Mouse (Mus musculus) left cerebral cortex, adult 8-10 months (tissue): ENCODE data around the gene Prnd. TPM values are rescaled to one million over a fixed set of nuclear protein-coding genes. Genes with fewer than 3 reads are reported as not detected.

ENCODE experiments used
- DNase-seq, 2 experiments: peaks; one replicate each; pipeline ENCODE4 v3.0.0; 2022; ENCODE audit warnings: low spot score in 2 of 2
- total RNA-seq, 4 experiments: library from RNA; stranded (reverse); gene quantifications; 2 replicates each; pipeline ENCODE4 v1.2.4; 2022

Prnd gene
- total RNA-seq, 4 experiments from 2014 or later: 0.11 to 0.30 (median 0.21) TPM; not detected in 1

DNA sequence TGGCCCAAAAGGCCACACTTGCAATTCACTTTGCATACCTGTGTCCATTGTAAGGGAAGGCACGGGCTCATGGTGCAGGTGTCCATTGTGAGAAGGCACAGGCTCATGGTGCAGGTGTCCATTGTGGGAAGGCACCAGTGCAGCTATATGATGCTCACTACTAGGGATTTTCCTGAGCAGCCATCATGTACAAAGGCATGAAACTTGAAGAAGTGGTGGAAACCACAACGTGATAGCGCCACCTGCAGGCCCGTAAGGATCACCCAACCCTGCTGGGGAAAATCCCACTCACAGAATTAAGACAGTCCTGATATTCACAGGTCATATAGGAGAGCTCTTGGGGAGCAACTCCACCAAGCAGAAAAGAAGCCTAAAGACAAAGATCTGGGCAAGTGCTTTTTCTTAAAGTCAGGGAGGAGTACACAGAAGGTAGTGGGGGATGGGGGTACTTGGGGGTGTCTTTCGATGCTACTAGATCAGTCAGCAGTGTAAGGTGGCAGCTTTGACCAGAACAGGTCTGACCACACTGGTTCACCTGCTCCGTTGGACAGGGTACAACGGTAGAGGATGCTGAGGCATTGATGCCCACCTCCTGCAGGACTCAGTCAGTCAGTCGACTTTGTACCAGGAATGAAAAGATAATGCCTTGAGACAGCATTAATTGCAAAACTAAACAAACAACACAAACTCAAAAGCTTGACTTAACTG is 11.1 kb upstream of the Prnd start:
- DNase-seq: peak; percentile 37 to 49

DNA sequence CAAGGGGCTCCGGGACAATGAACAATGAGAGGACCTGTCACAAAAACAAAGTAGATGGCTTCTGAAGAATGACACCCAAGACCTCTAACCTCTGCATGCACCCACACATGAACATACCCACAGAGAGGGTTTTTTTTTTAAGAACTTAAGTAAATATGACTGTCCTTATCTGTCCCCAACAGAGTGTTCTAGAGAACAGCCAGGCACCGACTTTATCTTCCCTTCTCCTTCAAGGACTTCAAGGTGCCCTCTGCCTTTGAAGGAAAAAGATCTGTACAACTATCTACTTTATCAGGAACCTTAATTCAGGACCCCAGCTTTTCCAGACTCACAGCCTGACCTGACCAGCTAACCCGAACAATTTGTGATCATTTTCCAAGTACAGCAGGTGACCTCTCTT is 10.2 kb upstream of the Prnd start:
- DNase-seq: no peak

DNA sequence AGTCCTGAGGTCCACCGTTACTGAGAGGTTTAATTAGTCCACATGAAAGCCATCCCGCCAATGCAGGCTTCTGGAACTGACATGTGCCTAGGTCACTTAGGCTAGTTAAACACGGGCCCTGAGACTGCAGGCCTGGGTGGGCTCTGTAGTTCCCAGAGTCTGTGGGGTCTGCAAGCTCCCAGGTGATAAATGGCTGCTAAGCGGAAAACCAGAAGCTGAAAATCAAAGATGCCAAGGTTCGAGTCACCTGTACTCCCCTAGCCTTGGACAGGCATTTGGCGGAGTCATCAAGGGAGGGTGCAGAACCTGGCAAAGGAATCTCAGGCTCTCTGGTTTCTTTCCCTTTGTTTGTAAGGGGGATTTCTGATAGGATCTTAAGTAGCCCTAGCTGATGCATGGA is 9.2 kb upstream of the Prnd start:
- DNase-seq: no peak

DNA sequence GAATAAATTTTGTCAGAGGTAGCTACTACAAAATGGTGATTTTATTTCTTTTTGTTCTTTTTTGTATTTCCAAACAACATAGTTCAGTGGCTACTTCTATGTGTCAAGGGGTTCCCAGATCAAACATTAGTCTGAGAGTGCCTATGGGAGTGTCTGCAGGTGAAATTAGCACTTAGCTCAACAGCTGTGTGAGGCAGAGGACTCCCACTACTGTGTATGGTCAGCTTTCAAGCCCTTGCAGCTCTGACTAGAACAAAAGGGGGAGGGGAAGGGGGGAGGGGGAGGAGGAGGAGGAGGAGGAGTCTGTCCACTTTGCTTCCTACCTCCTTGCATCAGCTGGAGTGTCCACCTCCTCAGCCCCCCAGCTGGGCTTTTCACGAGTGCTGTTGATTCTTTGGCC is 6.3 kb upstream of the Prnd start:
- no peak for DNase-seq

DNA sequence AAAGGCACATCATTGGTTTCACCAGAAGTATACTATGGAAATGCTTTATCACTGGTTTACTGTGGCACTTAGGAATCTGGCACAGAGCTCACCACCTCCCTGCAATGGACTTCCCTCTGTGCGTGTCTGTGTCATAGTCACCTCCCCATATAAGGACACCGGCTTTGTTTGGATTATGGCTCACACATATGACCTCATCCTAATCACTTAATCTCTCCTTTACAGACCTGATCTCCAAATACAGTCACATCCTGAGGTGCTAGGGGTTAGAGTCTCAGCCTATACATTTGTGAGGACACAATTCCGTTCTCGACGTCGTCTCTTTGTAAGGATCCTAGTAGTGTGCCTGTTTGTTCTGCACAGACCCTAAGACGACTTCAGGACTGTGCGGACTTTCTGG is 5.4 kb upstream of the Prnd start:
- DNase-seq: no peak

DNA sequence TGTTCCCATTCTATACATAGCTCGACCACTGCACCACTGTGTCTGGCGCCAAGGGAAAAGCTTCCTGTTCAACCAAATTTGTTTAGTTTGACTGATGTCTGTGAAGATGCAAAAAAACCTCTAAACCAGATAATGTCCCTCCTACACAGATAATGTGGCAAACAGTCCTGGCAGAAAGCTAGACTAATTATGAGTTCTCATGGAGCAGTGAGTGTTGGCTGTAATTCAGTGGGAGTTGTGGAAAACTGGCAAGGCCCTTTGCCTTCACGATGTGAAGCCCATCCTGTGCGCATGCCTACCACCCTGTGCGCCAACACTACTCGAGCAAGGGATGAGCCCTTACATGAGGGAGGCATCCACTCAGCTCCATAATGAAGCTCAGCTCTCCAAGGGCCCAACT is 4.9 kb upstream of the Prnd start:
- DNase-seq: peak in 1 of 2 experiments; percentile 4

DNA sequence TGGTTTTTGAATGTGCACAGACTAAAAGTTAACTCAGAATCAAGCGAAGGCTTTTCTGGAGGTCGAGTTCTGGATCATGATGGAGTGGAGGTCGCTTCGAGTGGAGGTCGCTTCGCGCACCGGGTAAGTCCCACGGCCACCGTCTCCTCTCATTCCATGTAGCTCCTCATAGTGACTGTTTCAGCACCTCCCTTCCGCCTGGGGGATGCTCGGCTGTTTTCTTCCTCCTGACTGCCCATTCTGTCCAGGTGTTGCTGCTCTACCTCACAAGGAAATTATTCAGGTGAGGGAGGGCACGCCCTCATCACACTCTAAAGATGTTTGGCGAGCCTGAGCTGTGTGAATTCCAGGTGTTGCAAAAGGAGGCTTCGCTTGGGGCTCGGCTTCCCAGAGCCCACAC is 4.3 kb upstream of the Prnd start:
- DNase-seq: peak in 1 of 2 experiments; percentile 2

DNA sequence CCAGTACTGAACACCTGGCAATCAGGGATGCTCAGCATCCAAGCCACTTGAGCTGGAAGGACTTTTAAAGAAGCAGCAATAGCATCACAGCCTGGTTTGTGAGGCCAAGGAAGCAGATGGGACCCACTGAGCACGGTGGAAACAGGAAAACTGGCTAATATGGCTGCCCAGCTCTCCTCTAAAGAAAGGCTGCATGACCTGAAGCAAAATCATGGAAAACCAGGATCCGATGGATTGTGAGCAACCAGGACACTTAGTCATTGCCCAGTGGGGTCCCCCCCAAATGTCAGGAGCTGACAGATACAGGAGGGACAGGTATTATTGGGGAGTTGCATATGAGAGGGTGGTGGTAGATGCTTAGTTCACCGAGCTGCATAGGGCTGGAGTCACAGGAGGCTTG is 2.5 kb upstream of the Prnd start:
- no peak for DNase-seq

DNA sequence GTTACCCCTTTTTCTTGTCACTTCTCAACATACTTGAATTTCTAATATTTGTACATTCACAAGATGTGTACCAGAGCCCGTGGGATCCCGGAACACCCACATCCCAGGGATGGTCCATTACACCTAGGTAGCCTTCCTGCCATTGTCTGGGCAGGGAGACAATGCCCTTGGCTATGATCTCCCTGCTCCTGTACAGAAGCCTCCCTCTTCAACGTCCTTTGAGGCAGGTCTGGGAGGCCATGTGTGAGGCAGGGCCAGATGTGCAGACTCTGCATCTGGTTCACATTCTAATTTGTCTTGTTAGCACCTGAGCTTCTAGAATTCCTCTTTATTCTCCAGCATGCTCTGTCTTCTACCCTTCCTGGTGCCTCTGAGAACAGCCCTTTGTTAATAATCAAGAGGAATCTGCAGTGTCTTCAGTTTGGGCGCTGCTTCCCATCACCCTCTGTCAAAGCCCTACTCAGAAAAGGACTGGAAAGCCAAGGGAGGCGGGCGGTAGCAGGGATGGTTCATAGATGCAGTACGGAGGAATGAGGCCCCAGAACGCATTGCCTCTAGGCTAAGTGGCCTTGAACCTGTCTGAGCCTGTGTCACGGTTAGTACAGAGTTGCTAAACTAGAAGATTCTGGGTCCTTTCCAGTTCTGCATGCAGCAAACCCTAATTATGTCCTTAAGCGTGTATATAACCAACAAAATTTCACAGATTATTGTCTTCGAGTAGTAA is 1.6 kb upstream of the Prnd start:
- DNase-seq: no peak

DNA sequence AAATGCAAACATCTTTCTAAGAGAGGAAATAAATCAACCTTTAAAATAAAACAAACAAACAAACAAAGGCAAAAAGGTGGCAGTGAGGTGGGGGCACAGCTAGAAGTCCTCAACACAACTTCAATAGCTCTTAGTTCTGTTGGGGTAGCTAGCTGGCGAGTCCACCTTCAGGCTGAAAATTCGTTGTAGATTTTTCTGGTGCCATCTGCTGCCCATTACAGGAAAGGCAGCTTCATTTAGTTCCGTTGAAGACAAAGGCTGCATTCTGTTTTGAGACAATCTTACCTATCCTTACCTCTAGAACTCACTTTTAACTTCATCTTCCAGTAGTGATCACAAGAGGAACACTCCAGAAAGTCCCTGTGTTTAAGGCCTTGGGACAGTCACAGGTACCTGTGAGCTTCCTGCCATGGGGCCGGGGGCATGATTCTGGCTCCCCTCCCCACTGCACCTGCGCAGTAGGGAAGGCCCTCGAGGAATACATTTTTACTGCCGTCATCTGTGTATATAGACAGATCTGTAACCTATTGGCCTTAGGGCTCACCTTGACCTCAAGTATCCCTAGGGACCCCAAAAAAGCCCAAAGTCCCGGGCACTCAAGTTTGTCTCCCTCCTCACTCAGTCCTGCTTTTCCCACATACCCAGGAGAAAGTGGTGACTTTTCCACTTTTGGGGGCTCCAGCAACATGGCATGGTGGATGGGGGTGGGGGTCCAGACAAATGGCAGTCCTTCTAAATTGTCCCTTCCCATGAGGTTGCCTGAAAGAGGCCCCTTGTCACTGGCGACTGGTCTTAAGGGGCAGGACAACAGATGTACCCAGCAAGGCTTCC is 679 bp upstream of the Prnd start:
- no peak for DNase-seq

DNA sequence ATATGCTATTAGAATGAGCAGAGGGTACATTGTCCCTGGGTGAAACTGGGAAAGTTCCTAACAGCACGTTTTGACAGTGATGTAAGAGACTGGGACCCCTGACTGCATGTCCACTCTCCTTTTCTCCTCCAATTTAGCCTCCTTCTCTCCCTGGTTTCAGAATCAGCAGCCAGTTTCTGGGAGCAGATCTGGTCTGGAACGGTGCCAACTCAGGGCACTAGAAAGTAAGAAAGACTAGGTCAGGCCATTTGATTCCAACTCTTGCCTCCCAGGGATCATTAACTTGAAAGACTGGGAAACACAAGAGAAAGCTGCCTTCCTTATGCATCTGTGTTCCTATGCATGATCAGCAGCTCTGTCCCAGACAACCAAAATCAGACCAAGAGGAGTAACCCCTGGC is 1.8 kb downstream of the Prnd start:
- DNase-seq: no peak

DNA sequence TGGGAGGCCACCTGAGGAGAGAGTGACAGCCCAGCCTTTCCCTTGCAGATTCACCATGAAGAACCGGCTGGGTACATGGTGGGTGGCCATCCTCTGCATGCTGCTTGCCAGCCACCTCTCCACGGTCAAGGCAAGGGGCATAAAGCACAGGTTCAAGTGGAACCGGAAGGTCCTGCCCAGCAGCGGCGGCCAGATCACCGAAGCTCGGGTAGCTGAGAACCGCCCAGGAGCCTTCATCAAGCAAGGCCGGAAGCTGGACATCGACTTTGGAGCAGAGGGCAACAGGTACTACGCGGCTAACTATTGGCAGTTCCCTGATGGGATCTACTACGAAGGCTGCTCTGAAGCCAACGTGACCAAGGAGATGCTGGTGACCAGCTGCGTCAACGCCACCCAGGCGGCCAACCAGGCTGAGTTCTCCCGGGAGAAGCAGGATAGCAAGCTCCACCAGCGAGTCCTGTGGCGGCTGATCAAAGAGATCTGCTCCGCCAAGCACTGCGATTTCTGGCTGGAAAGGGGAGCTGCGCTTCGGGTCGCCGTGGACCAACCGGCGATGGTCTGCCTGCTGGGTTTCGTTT is 2.4 kb downstream of the Prnd start:
- no peak for DNase-seq

DNA sequence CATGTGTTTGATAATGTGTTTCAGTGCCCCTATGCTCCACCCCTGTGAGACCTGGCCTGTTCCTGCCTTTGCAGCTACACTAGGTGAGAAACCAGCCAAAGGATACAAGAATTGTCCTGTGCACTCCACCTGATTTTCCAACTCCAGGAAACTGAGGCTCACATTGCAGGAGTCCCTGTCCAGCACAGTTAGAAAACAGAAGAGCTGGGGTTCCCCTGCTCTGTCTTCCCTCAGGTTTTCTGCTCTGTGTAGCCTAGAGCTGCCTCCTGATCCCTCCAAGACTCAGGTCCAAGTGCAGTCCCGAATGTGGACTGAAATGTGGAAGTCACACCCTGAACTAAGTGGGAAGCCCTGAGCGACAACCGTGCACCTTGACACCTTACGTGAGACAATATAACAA is 3.0 kb downstream of the Prnd start:
- DNase-seq: no peak

DNA sequence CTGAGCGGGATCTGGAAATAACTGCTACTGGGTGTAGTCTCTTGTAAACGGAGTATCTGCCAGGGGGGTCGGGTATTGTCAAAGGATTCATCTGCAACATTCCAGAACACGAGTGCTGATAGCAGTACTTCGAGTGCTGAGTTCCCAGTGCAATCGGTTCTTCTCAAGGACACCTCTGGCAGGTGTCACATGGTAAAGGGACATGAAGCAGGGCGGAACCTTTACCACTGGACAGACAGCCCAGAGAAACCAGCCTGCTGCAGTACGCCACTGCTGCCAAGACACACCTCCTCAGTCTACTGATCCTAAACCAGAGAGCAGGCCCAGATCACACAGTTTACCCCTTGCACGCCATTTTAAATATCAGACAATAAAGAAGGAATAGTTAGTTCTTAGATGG is 4.2 kb downstream of the Prnd start:
- DNase-seq: no peak

DNA sequence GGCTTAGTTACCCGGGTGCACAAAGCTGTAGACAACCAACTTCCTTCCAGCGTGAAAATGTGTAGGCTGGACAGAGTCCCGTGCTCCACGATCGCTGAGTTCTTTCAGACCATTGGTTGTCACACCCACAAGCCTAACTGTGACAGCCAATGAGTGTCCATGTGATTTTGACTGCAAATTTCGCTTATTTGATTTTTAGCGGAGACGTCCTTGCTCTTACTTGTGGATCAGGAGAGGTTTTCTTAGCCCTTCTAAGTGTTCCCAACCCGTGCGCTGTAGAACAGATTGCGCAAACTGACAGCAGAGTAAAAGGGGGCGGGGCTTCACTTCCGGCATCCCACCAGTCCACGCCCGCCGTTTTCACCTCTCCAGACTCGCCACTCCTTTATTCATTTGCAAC is 4.6 kb downstream of the Prnd start:
- DNase-seq: no peak

DNA sequence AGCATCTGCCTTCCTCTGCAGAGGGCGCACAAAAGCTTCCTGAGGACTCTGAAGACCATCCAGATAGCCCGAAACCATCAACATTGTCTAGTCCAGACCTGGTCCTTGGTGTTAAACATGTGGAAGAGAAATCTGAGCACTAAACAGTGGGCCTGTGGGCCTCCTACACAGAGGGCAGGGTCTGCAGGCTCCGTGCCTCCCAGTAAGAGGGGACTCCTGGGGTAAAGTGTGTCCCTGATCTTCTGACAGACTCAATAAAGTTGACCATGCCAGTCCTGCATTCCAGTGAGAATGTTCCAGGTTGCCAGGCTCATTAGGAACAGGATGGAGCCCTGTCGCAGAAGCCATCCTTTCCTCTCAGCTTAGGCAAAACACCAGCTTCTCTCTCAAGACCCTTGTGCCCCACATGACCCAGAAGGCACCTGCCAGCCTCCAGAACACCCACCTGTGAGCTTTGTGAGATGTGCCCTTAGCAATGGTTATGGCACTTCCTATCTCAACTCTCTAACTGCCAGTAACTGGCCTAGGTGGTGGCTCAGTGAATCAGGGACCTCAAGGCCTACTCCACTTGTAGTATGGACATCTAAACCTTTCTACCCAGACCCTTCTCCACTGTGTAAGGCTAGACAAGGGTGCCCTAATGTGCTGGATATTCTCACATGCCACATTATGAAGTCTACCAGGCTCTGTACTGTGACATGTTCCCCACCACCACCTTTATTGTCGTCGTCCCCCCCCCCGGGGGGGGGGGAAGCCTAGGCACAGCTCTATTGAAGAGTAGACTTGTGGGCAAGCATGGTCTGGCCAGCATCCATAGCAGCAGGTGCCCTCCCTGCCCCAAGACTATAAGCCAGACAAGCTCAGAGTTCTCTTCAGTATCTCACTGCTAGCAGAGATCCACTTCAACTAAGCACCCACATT is 5.9 kb downstream of the Prnd start:
- no peak for DNase-seq

DNA sequence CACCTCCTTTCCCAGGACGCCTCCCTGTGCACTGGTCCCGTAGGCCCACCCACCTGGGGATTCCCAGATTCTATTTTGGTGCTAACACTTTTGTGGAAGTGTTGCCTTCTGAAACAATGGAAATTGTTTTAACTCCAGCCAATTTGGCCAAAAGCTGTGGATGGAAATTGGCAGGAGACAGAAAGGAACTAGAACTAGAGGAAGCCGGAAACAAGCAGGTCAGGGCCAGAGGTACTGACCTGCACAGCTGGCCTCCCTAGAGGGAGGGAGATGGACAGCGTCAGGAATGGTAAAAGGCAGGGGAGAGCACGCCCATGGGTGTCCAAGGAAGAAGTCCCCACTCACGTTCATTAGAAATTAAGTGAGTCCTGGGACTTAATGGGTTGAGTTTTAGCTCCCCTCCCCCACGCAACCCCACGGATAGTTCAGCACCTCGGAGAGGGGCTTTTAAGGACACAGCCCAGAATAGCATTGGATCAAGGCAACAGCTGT is 7.1 kb downstream of the Prnd start:
- DNase-seq: no peak

DNA sequence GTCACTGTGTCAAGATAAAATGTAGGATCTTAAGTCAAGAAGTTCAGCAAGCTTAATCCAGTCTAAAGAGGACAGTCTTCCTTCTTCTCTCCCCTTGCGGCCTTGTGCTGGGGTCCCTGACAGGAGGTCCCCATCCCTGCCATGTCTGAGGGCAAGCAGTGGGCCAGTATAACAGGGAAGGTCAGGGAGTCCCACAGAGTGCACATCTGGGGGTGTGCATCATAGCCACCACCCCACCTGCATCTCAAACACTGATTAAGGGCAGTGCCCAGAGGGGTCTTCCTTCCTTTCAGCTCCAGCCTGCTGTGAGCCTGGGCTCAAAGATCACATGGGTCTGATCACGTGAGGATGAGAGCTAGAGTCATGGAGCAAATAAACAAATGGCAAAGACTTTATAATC is 11.0 kb downstream of the Prnd start:
- no peak for DNase-seq

DNA sequence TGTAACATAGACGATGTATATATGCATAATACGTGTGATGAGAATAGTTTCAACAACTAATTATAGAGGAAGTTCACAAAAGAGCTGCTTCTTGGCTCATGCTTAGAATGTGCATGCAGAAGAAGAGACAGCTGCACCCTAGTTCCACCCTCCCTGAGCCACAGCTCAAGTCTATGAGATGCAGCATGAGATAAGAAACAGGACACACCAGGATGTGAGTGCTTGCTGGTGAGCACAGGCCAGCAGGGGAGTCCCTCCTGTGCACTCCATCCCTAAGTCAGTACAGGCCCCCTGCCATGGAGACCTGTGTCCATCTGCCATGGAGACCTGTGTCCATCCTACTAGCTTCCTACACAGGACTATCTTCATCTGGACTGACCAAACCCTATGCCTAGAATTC is 19.9 kb downstream of the Prnd start:
- DNase-seq: no peak

DNA sequence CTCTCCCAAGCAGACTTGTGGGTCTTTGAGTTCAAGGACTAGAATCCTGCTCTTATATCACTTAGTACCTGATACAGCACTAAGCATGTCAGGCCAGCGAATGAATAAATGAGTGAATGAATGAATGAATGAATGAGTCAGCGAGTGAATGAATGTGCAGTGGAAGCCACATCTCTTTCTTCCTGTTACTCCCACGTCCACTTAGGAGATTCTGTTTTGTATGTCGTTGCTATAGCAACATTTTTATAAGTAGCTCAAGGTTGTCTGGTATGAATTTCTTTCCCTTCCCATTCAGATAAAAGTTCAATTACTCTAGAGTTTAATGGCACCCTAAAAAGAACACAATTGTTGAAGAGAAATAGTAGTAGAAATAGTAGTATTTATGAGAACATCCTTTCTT is 20.4 kb downstream of the Prnd start:
- no peak for DNase-seq

DNA sequence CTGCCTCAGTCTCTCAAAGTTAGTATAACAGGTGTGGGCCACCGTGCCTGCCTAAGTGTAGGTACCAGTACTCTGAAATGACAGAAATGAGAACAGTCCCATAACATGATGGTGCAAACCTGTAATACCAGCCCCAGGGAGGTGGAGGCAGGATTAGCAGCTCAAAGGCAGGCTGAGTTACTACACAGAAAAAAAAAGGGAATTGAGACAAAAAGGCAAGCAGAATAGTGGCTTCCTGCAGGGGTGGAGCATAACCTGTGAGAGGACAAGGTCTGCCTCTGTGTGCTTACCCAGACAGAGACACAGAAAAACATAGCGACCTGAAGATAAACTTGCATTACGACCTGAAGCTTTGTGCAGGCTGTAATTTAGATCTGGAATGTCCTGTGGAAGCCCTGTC is 26.0 kb downstream of the Prnd start:
- DNase-seq: no peak
